Mouse (Mus musculus): ENCODE measurements around the gene Cacnb1. TPM values are rescaled to one million over a fixed set of nuclear protein-coding genes. Genes with fewer than 3 reads are reported as not detected.

Gene Cacnb1
- polyA plus RNA-seq, 1 experiment from 2014 or later = 7.5 TPM

DNA sequence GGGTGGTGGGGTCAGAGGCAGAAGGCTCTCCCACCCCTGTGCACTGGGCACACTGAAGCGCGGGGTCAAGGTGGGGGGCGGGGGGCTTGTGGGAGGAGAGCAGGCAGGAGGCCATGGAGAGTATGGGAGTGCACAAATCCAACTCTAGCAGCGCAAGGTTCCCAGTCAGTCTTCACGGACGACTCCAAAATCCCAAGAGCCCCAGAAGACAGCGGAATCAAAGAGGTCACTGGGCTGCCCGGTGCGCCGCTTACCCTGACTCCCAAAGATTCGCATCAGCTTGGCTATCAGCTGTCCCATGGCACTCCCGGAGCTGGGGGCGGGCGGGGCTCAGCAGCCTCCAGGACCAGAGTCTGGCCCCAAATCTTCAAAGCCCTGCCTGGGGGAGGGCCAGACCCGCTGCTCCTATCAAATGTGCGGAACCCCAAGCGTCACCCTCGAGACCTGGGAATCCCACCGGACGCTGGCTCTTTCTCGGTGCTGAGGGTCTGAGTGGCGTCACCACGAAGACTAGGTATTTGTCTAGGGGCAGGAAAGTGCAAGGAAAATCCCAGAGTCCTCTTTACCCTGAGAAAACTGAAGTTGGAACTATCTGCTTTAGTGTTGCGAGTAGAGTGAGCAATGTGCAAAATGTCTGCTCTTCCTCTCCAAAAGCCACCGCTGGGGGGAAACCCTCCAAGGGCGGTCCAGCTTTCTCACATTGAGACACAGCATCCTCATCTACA is 27.1 kb downstream of the Cacnb1 start, which contains the start of gene Arl5c:
Gene Arl5c, minus strand, starts transcription at position 618 of the 725 bp plus-strand sequence.
- H3K9ac ChIP-seq = peak within 1 kb of the TSS; percentile 48
- WGBS = 3% methylated on average over 26 of the region's 26 CpGs
- ATAC-seq = peak; percentile 57
- H3K4me3 ChIP-seq (replicated peaks) = peak within 1 kb of the TSS; percentile 54
- peak within 1 kb of the TSS; percentile 24; the same call in 1 of the 2 replicates for H3K27ac ChIP-seq
- no peaks in the 10 kb centered on the region; the same call in 1 of the 2 replicates for H3K27me3 ChIP-seq (replicated peaks)
- no peaks in the 10 kb centered on the region for H3K36me3 ChIP-seq
- H3K4me2 ChIP-seq (replicated peaks) = peak within 1 kb of the TSS; percentile 92
- H3K4me1 ChIP-seq (replicated peaks) = peaks cover 13% of the 10 kb centered on the region
- H3K9me3 ChIP-seq = no peaks in the 10 kb centered on the region

DNA sequence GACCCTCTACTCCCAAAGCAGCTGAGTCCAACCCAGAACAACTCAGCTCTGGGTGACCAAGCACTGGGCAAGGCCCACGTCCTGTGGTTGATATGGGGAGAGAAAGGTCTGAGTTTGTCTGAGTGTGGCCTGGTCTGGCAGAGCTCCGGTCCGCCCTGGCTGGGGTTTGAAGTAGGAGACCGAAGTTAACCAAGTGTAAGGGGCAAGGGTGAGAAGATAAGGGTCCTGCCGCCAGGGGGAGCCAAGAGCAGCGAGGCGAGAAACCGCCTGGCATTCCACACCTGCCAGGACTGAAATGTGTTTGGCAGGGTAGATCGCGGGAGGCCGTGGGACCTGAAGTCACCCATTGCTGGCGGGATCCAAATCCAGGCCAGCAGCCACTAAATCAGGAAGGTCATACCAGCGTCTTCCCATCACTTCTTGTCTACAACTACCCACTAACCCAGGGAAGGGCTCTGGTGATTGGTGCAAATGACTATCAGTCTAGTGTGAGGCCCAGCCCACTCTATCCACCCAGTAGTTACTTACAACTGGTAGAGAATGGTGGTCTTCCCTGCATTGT is 28.2 kb downstream of the Cacnb1 start:
- Histone ChIP-seq H3K27ac (no peak overlapping the region), H3K27me3 (replicated peaks) (no peaks in the 10 kb centered on the region), H3K4me3 (replicated peaks) (peak overlapping the region; percentile 54), H3K4me2 (replicated peaks) (peak overlapping the region; percentile 92), H3K4me1 (replicated peaks) (peaks cover 16% of the 10 kb centered on the region), H3K36me3 (no peaks in the 10 kb centered on the region), H3K9ac (peak overlapping the region; percentile 48; the same call in 1 of the 2 replicates), H3K9me3 (no peaks in the 10 kb centered on the region)
- peak; percentile 68 for ATAC-seq
- 6% methylated on average over 13 of the region's 13 CpGs for WGBS

DNA sequence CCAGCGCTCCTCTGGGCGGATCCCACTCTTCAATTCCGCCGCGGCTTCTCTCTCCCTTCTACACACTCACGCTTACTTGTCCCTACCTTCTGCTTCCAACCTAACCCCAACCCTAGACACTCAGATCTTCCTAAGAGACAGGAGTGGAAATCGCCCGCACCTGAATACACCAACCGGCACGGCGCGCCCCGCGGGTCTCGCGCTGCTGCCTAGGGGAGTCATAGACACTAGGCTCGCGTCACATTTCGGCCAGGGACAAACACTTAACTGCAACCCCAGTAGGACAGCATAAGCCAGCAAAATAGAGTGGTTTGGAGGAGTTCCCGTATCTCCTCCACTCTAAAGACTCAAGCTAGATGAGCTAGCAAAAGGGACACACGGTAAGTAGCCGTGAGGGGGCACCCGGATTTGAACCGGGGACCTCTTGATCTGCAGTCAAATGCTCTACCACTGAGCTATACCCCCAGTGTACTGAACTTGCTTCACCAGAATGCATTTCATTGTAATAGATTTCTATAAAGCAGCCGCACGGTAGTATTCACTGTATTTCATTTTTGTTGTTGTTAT is 34.2 kb downstream of the Cacnb1 start:
- peak overlapping the region; percentile 75 for H3K4me2 ChIP-seq (replicated peaks)
- peak overlapping the region; percentile 86 for H3K27ac ChIP-seq
- peaks cover 15% of the 10 kb centered on the region; the same call in 1 of the 2 replicates for H3K4me1 ChIP-seq (replicated peaks)
- no peaks in the 10 kb centered on the region for H3K36me3 ChIP-seq
- peak overlapping the region; percentile 80 for H3K9ac ChIP-seq
- H3K27me3 ChIP-seq (replicated peaks) = peaks cover 21% of the 10 kb centered on the region
- H3K4me3 ChIP-seq (replicated peaks) = peak overlapping the region; percentile 70
- under 1% methylated on average over 26 of the region's 26 CpGs for WGBS
- no peaks in the 10 kb centered on the region for H3K9me3 ChIP-seq
- peak; percentile 89 for ATAC-seq

DNA sequence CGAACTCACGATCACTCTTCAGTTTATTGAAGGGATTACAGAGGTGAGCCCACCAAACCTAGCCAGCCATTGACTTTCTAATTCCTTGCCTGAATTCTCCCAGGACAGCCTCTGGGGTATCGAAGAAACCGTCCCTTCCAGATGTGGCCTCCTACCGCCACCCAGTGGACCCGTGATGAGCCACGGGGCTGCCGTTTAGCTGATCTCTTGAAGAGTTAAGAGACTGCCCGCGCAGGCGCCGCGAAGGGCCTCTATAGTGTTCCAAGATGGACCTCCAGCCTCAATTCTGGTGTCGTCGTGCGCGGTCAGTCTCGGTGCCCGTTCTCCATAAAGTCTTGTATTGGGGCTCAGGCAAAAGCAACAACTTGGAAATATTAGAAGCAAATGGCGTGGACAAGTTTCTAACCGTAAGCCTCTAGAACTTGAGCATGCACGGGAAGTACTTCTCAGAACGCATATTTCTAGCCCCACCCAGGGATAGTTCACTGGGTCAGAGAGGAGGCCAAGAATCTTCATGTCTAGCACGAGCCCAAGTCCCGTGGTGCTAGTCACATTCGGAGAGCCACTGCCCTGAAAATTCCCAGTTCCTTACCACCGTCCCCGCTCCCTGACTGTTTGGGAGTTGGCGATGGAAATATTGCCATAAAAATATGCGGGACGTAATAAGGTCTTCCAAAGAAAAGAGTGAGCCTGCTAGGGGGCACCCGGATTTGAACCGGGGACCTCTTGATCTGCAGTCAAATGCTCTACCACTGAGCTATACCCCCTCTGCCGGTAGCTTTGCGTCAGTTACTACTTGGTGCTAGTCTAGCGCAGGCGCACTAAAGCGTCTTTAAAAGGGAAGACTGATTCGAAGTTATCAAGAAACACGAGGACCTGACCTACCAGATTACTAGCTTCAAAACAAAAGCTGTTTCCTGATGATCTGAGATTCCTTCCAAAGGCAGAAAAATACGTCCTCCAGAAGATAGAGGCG is 35.0 kb downstream of the Cacnb1 start:
- under 1% methylated on average over 42 of the region's 42 CpGs for WGBS
- H3K4me3 ChIP-seq (replicated peaks) = peak overlapping the region; percentile 70
- no peaks in the 10 kb centered on the region for H3K9me3 ChIP-seq
- peak overlapping the region; percentile 80 for H3K9ac ChIP-seq
- H3K27ac ChIP-seq = peak overlapping the region; percentile 86
- peak overlapping the region; percentile 85 for H3K4me2 ChIP-seq (replicated peaks)
- H3K4me1 ChIP-seq (replicated peaks) = peaks cover 15% of the 10 kb centered on the region; the same call in 1 of the 2 replicates
- no peaks in the 10 kb centered on the region for H3K36me3 ChIP-seq
- ATAC-seq = peak; percentile 86
- H3K27me3 ChIP-seq (replicated peaks) = peaks cover 21% of the 10 kb centered on the region

DNA sequence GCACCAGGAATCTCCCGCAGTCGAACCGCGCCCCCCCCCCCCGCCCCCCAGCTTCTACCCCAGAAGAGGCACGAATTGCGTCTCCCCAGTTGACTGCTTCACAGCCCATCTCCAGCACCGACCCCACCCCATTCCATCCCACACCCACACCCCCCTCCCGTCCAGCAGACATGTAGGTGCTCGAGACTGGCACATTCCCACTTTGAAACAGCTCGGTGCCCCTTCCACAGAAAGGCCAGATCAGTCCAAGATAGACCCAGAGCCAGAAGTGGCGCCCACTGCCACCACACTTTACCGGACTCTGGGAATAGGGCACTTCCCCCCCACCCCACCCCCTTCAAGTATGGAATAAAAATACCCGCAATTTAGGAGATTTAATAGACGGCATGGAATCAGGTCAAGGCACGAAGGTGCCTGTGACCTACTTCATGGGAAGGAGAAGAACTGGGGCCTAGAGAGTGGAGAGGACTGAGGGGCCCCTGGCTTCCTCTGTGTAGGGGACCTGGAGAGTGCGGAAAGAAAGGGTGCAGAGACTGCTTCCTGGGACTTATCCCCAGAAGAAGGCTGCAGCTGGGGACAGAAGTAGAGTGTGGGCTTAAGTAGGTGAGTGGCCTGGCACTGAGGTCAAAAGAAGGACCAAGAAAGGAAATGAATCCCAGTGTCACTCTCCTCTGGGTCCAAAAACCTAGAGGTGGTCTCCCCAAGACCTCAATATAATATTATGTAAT is 35.9 kb downstream of the Cacnb1 start:
- H3K27me3 ChIP-seq (replicated peaks) = peaks cover 21% of the 10 kb centered on the region
- H3K27ac ChIP-seq = no peak overlapping the region
- no peak for ATAC-seq
- no peaks in the 10 kb centered on the region for H3K36me3 ChIP-seq
- peak overlapping the region; percentile 64 for H3K9ac ChIP-seq
- H3K4me2 ChIP-seq (replicated peaks) = peak overlapping the region; percentile 85
- peak overlapping the region; percentile 70 for H3K4me3 ChIP-seq (replicated peaks)
- no peaks in the 10 kb centered on the region for H3K9me3 ChIP-seq
- peaks cover 15% of the 10 kb centered on the region; the same call in 1 of the 2 replicates for H3K4me1 ChIP-seq (replicated peaks)
- WGBS = 31% methylated on average over 13 of the region's 17 CpGs

DNA sequence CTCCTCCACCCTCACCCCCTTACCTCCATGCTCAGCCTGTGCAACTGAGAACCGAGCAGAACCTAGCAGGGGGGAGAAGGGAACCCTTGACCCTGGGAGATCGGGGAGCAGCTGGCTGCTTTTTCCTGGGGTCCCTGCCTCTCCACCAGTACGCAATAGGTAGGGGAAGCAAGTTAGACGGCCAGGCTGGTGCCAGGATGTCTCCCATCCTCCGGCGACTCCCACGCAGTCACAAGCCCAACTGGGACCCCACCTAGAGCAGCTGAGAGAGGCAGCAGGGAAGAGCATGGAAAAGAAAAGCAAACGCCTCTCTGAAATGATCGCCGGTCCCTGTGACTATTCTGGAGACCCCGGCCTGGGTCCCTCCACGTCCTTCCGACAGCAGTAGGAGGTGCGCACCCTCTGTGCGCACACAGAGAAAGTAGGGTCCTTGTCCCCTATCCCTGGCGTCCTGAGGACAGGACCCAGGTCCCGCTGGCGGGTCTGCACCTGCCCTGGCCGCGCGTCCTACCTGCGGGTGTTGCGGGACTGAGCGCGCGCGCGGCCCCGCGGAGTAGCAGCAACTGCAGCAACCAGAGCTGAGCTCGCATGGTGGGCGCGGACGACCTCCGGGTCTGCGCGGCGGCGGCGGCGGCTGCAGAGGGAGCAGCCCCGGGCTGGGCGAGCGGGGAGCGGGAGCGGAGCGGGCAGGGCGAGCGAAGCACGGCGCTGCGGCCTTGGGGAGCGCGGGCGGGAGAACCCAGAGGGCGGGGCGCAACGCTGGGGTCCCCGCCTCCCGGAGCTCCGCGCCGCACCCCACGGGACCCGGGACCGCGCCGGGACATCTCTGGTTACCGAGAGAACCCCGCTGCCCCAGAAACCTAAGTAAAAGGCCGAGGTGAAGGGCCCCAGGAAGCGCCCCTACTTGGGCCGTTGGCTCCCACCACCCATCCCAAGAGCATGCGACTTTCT is 36.8 kb downstream of the Cacnb1 start, which contains the start of gene Plxdc1:
Gene Plxdc1, minus strand, starts transcription at position 718 of the 951 bp plus-strand sequence.
- Histone ChIP-seq H3K27ac (no peak within 1 kb of the TSS), H3K4me3 (replicated peaks) (peak within 1 kb of the TSS; percentile 70), H3K4me1 (replicated peaks) (peaks cover 15% of the 10 kb centered on the region; the same call in 1 of the 2 replicates), H3K4me2 (replicated peaks) (peak within 1 kb of the TSS; percentile 85), H3K9me3 (no peaks in the 10 kb centered on the region), H3K36me3 (no peaks in the 10 kb centered on the region), H3K27me3 (replicated peaks) (peaks cover 21% of the 10 kb centered on the region), H3K9ac (peak within 1 kb of the TSS; percentile 64)
- 2% methylated on average over 50 of the region's 74 CpGs for WGBS
- ATAC-seq = no peak

DNA sequence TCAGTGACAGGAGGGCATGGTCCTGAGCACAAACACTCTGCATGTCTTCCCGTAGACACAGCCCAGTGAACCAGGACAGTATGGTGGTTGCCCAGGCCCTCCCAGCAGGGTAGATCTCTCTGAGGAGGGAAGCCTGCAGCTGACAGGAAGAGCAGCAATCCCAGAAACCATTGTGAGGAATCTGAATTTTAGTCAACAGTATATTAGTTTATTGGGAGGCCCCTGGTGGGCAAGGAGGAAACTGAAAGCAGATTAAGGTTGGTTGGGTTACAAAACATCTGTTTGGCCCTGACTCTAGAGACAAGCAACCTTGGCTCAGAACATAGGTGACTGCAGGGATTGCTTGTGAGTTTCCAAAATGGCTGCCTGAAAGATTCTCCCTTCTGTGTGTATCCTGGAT is 38.9 kb downstream of the Cacnb1 start:
- Histone ChIP-seq H3K9ac (no peak overlapping the region), H3K4me3 (replicated peaks) (no peak overlapping the region), H3K4me1 (replicated peaks) (peaks cover 6% of the 10 kb centered on the region; the same call in 1 of the 2 replicates), H3K27me3 (replicated peaks) (peaks cover 21% of the 10 kb centered on the region), H3K27ac (no peak overlapping the region), H3K36me3 (no peaks in the 10 kb centered on the region), H3K4me2 (replicated peaks) (no peak overlapping the region), H3K9me3 (no peaks in the 10 kb centered on the region)
- no peak for ATAC-seq
- WGBS = 83% methylated on average over 1 of the region's 1 CpGs

DNA sequence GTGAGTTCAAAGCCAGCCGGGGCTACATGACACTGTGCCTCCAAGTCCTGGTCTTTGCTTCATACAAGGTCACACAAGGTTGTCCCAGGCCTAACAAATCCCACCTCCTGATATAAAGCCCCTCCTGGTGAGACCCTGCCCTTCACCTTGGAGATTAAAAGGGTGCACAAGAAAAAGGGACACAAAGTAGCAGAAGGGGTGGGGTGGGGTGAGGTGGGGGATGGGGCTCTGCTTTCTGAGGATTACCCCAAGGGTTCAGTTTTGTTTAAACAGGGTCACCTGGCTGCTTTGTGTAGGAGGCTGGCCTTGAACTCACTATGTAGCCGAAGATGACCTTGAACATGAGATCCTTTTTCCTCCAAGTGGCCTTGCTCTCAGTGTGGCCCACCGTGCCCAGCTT is 39.3 kb downstream of the Cacnb1 start:
- Histone ChIP-seq H3K36me3 (no peaks in the 10 kb centered on the region), H3K4me1 (replicated peaks) (peaks cover 6% of the 10 kb centered on the region; the same call in 1 of the 2 replicates), H3K27me3 (replicated peaks) (peaks cover 21% of the 10 kb centered on the region), H3K4me3 (replicated peaks) (no peak overlapping the region), H3K9ac (no peak overlapping the region), H3K9me3 (no peaks in the 10 kb centered on the region), H3K4me2 (replicated peaks) (no peak overlapping the region), H3K27ac (no peak overlapping the region)
- no peak for ATAC-seq
- 85% methylated on average over 3 of the region's 3 CpGs for WGBS

DNA sequence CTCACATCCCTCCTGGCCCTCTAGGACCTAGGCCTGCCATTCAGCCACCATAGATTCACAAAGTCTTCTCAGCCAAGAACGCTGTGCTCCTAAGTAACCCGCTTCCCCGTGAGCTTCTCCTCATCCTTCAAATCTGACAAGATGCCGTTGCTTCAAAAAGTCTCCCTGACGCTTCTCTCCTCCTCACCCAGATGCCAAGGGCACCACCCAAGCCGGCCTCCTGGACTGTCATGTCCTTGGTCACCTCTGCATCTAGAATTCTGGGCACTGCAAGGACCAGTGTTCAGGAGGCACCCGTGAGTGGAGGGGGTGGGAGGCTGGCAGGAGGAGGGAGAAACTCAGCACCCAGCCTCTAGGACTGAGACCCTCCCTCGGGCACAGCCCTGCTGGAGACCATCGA is 40.1 kb downstream of the Cacnb1 start:
- H3K4me2 ChIP-seq (replicated peaks) = no peak overlapping the region
- H3K27me3 ChIP-seq (replicated peaks) = peaks cover 21% of the 10 kb centered on the region
- no peak overlapping the region for H3K27ac ChIP-seq
- no peak overlapping the region for H3K9ac ChIP-seq
- WGBS = 79% methylated on average over 9 of the region's 9 CpGs
- H3K4me3 ChIP-seq (replicated peaks) = no peak overlapping the region
- H3K4me1 ChIP-seq (replicated peaks) = peaks cover 6% of the 10 kb centered on the region; the same call in 1 of the 2 replicates
- no peaks in the 10 kb centered on the region for H3K36me3 ChIP-seq
- H3K9me3 ChIP-seq = no peaks in the 10 kb centered on the region
- no peak for ATAC-seq

DNA sequence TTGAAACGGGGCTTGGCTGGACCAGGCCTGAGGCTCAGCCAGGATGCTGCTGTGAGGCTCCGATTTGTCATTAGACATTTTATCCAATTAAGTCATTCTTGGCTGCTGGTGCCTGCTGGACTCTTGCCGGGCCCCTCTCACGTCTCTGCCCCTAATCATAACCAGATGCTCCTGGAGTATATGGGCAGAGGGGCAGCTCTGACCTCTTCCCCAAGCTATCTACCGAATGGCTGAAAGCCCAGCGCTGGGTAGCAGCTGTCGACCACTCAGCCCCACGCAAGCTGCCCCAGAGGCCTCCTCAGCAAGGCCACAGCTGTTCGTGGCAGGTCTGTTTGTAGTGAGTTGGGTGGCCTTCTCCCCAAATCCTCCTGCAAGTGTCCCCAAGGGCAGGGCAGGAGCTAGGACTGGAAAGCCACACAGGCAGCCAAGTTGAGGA is 42.3 kb downstream of the Cacnb1 start:
- Histone ChIP-seq H3K36me3 (no peaks in the 10 kb centered on the region), H3K27ac (no peak overlapping the region), H3K4me1 (replicated peaks) (0 out of 2 replicates have a peak, but pooled peaks cover under 1% of the 10 kb centered on the region), H3K4me2 (replicated peaks) (no peak overlapping the region), H3K9me3 (no peaks in the 10 kb centered on the region), H3K9ac (no peak overlapping the region), H3K27me3 (replicated peaks) (peaks cover 11% of the 10 kb centered on the region), H3K4me3 (replicated peaks) (no peak overlapping the region)
- WGBS = 64% methylated on average over 9 of the region's 9 CpGs
- no peak for ATAC-seq
